Mouse (Mus musculus) megakaryocyte-erythroid progenitor cell, adult 5 weeks (primary cell): Measurements from ENCODE around the gene Paxbp1. TPM values are rescaled to one million over a fixed set of nuclear protein-coding genes. Genes with fewer than 3 reads are reported as not detected.

Experiments
- polyA plus RNA-seq: library from polyadenylated mRNA; stranded (reverse); fragments of >175 nt; gene quantifications from 2 replicates; pipeline ENCODE4 v1.2.3, GENCODE M21; 2012

Paxbp1 gene
- polyA plus RNA-seq, result 38.9 and 65.1 TPM in 2 replicates

DNA sequence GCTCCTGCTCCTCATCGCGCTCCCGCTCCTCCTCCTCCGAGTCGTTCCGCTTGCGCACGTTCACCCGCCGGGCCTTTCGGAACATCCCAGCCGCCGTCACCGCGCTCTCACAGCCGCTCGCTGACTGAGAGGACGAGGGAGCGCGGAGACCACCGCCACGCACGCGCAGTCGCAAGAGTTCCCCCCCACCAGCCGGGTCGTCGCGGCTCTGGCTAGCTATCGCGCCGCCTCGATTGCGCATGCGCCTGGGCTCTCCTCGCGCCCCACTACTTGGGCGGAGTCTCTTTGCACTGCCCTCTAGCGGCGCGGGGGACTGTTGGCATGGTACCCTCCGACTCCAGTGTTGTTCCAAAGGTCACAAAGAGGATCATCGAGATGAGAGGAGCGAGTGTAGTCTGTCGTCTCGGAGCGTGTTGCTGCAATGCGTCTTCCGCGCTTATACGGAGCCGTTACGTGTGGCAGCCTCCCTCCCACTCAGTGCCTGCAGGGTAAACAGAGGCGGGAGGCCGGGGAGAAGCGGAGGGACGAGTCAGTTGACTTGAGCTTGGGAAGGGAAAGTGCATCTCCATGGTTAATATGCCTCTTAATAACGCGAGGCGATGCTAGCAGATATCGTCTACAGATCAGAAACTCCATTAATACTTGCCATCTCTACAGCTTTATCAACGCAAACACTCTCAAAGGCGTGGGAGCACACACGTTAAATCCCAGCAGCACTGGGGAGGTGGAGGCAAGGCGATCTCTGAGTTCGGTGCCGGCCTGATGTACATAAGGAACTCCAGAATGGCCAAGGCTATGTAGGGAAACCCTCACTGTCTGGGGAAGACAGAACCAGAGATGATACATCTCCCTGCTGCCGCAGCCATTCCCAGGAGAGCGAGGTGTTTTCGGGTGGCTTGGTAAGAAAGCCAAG is at the start of gene Paxbp1:
TSS of gene Paxbp1 (minus strand) at position 274 of the 913 bp plus-strand sequence.

DNA sequence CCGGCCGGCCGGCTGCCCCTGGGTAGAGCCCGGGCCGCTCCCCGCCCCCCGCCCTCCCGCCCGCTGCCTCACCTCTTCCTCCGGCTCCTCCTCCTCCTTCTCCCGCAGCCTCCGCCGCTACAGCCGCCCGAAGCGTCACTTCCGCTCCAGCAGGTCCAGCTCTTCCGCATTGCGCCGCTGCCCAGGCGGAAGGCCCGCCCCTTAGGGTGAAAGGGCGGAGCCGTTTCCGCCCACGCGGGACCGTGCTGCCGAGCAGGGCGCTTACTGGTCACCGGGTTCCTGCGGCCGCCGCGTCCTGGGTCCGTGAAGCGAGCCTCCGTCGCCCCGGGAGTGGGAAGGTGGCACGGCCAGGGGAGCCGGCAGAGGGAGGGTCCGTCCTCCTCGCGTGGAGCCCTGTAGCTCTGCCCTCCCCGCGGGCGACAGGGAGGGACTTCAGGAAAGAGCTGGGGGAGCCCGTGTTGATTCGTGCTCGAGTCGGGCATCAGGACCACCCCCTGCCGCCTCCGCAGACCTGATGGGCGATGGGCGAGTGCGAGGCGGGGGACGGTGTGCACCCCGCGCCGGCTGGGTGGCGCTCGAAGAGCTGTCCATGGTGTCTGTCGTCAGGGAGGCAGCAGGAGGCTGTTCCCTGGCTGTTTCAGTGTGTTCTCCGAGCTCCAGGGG is 33.2 kb downstream of the Paxbp1 start, which contains the start of gene Synj1:
TSS of gene Synj1 (minus strand) at position 288 of the 663 bp plus-strand sequence.

Other genes with a start within 250 kb of the Paxbp1 start
- 5.3 and 7.7 TPM in 2 replicates for gene Urb1, start 234.1 kb downstream of the Paxbp1 start, polyA plus RNA-seq
- gene Eva1c, start 217.8 kb downstream of the Paxbp1 start, polyA plus RNA-seq, result 0.03 TPM in 1 of 2 replicates, not detected in the other
- 47.0 and 55.7 TPM in 2 replicates for gene Cfap298, start 109.4 kb downstream of the Paxbp1 start, polyA plus RNA-seq
- gene Synj1, start 33.2 kb downstream of the Paxbp1 start, polyA plus RNA-seq, result 42.2 and 42.8 TPM in 2 replicates
- 0.10 TPM in 1 of 2 replicates, not detected in the other for gene 4932438H23Rik, start 50.6 kb upstream of the Paxbp1 start, polyA plus RNA-seq
- 0.02 TPM in 1 of 2 replicates, not detected in the other for gene Olig2, start 180.9 kb upstream of the Paxbp1 start, polyA plus RNA-seq
- 0.10 TPM in 1 of 2 replicates, not detected in the other for gene Olig1, start 225.2 kb upstream of the Paxbp1 start, polyA plus RNA-seq